Mouse (Mus musculus) macrophage (primary cell): ENCODE data around the gene Fam53b. TPM values are rescaled to one million over a fixed set of nuclear protein-coding genes. Genes with fewer than 3 reads are reported as not detected.

Experiments
- H3K27ac ChIP-seq: fragments of 350-480 bp; formaldehyde crosslinking; 2 replicates; pipeline ENCODE4 v1.9.0; 2021
- H3K36me3 ChIP-seq: fragments of 350-480 bp; formaldehyde crosslinking; 2 replicates; pipeline ENCODE4 v1.9.0; 2021; ENCODE audit errors: inconsistent target
- H3K4me3 ChIP-seq: fragments of 350-480 bp; formaldehyde crosslinking; 2 replicates; pipeline ENCODE4 v1.9.0; 2021; ENCODE audit errors: inconsistent target
- H3K79me2 ChIP-seq: fragments of 350-480 bp; formaldehyde crosslinking; 2 replicates; pipeline ENCODE4 v1.9.0; 2021; ENCODE audit errors: inconsistent target
- WGBS: methylation state at CpG from one replicate; pipeline ENCODE4 v1.1.7; 2026; ENCODE audit warnings: inconsistent platforms; ENCODE audit not compliant: missing documents; 5-methylcytosine and 5-hydroxymethylcytosine counted together
- polyA plus RNA-seq: library from polyadenylated mRNA; stranded (reverse); fragments of 250-400 nt; gene quantifications from 3 replicates; pipeline ENCODE4 v1.2.4, GENCODE M21; 2018; ENCODE audit warnings: inconsistent platforms
- total RNA-seq, 78 experiments: library from RNA; depleted of rRNA; stranded (reverse); fragments of 250-400 nt; gene quantifications; 1 replicate in 9 of 78; 2 replicates in 24 of 78; 3 replicates in 43 of 78; 4 replicates in 2 of 78; pipeline ENCODE4 v1.2.4; 2018; ENCODE audit warnings: inconsistent platforms in 56 of 78

The Fam53b gene
- 100 to 1,000 TPM in 13 of 26 experiments, 10 to 100 TPM in 13; 24.2 to 164 (median 103) TPM for total RNA-seq (2018; cell fraction: chromatin; rRNA removed)
- total RNA-seq (2018; cell fraction: cytosol; rRNA removed) = 10 to 100 TPM; 11.4 to 67.0 (median 51.9) TPM
- total RNA-seq (2018; cell fraction: nucleus; rRNA removed) = 100 to 1,000 TPM in 8 of 26 experiments, 10 to 100 TPM in 18; 21.6 to 149 (median 81.0) TPM
- 28.5 to 45.3 TPM (median 29.8 TPM) in 3 replicates for polyA plus RNA-seq

GRCm38 (mm10) chr7:132813416-132814088 is at the start of gene Fam53b:
Gene Fam53b (minus strand): TSS chr7:132813886.
- peaks cover 44% of the 10 kb centered on the region for H3K79me2 ChIP-seq
- H3K36me3 ChIP-seq = no peaks in the 10 kb centered on the region
- WGBS = 1% methylated on average over 69 of the region's 85 CpGs
- H3K4me3 ChIP-seq = peak within 1 kb of the TSS; percentile 74
- peak within 1 kb of the TSS; percentile 78 for H3K27ac ChIP-seq

- Histone ChIP-seq H3K79me2 (peaks cover 46% of the 10 kb centered on the region), H3K4me3 (peak within 1 kb of the TSS; percentile 74), H3K27ac (peak within 1 kb of the TSS; percentile 83), H3K36me3 (no peaks in the 10 kb centered on the region)
- under 1% methylated on average over 53 of the region's 53 CpGs for WGBS
Observed at GRCm38 (mm10) chr7:132859042-132859958, 45.6 kb upstream of the Fam53b start, which contains the start of gene Abraxas2. Gene Abraxas2 (plus strand): TSS chr7:132859225.

- Histone ChIP-seq H3K36me3 (no peaks in the 10 kb centered on the region), H3K4me3 (no peak overlapping the region), H3K79me2 (peaks cover 34% of the 10 kb centered on the region), H3K27ac (peak overlapping the region; percentile 83; the same call in 1 of the 2 replicates)
- WGBS = 55% methylated on average over 5 of the region's 5 CpGs
Observed at GRCm38 (mm10) chr7:132858043-132858608, 44.4 kb upstream of the Fam53b start.

- Histone ChIP-seq H3K36me3 (no peaks in the 10 kb centered on the region), H3K4me3 (no peak overlapping the region), H3K27ac (no peak overlapping the region), H3K79me2 (peaks cover 23% of the 10 kb centered on the region)
- WGBS = no CpG with 5 or more reads among the region's 1 CpGs
Observed at GRCm38 (mm10) chr7:132856083-132856482, 42.4 kb upstream of the Fam53b start.

- 76% methylated on average over 4 of the region's 4 CpGs for WGBS
- Histone ChIP-seq H3K27ac (no peak overlapping the region), H3K36me3 (peaks cover 6% of the 10 kb centered on the region; the same call in 1 of the 2 replicates)
Observed at GRCm38 (mm10) chr7:132853946-132854345, 40.3 kb upstream of the Fam53b start.

GRCm38 (mm10) chr7:132853361-132853760 is 39.7 kb upstream of the Fam53b start:
- H3K4me3 ChIP-seq = no peak overlapping the region
- peaks cover 8% of the 10 kb centered on the region; the same call in 1 of the 2 replicates for H3K36me3 ChIP-seq
- H3K27ac ChIP-seq = no peak overlapping the region
- WGBS = 94% methylated on average over 6 of the region's 6 CpGs
- H3K79me2 ChIP-seq = peaks cover 13% of the 10 kb centered on the region; the same call in 1 of the 2 replicates

More at GRCm38 (mm10) chr7:132853946-132854345, 40.3 kb upstream of the Fam53b start:
- Histone ChIP-seq H3K79me2 (peaks cover 13% of the 10 kb centered on the region; the same call in 1 of the 2 replicates), H3K4me3 (no peak overlapping the region)

- 3% methylated on average over 37 of the region's 37 CpGs for WGBS
- peak within 1 kb of the TSS; percentile 63 for H3K27ac ChIP-seq
- peaks cover 8% of the 10 kb centered on the region; the same call in 1 of the 2 replicates for H3K36me3 ChIP-seq
- peak within 1 kb of the TSS; percentile 67 for H3K4me3 ChIP-seq
- H3K79me2 ChIP-seq = peaks cover 13% of the 10 kb centered on the region; the same call in 1 of the 2 replicates
Observed at GRCm38 (mm10) chr7:132852173-132852844, 38.6 kb upstream of the Fam53b start, which contains the start of gene Eef1akmt2. Gene Eef1akmt2 (minus strand): TSS chr7:132852673.

GRCm38 (mm10) chr7:132843152-132843551 is 29.5 kb upstream of the Fam53b start:
- 64% methylated on average over 3 of the region's 3 CpGs for WGBS
- Histone ChIP-seq H3K36me3 (no peaks in the 10 kb centered on the region), H3K79me2 (no peaks in the 10 kb centered on the region), H3K27ac (no peak overlapping the region), H3K4me3 (no peak overlapping the region)

GRCm38 (mm10) chr7:132842455-132842854 is 28.8 kb upstream of the Fam53b start:
- H3K4me3 ChIP-seq = no peak overlapping the region
- no peaks in the 10 kb centered on the region for H3K36me3 ChIP-seq
- WGBS = 100% methylated on average over 1 of the region's 1 CpGs
- no peak overlapping the region for H3K27ac ChIP-seq
- H3K79me2 ChIP-seq = no peaks in the 10 kb centered on the region

- H3K79me2 ChIP-seq = no peaks in the 10 kb centered on the region
- 97% methylated on average over 5 of the region's 5 CpGs for WGBS
- H3K27ac ChIP-seq = no peak overlapping the region
- no peaks in the 10 kb centered on the region for H3K36me3 ChIP-seq
- no peak overlapping the region for H3K4me3 ChIP-seq
Observed at GRCm38 (mm10) chr7:132841287-132841686, 27.6 kb upstream of the Fam53b start.

- peaks cover 4% of the 10 kb centered on the region; the same call in 1 of the 2 replicates for H3K36me3 ChIP-seq
Observed at GRCm38 (mm10) chr7:132830955-132831354, 17.3 kb upstream of the Fam53b start.

GRCm38 (mm10) chr7:132824346-132825022 is 10.8 kb upstream of the Fam53b start:
- no peak overlapping the region for H3K4me3 ChIP-seq
- H3K79me2 ChIP-seq = no peaks in the 10 kb centered on the region
- 0 out of 2 replicates have a peak overlapping the region, but pooled peaks have one; percentile 1 for H3K27ac ChIP-seq
- no peaks in the 10 kb centered on the region for H3K36me3 ChIP-seq
- 13% methylated on average over 1 of the region's 1 CpGs for WGBS

More at GRCm38 (mm10) chr7:132830955-132831354, 17.3 kb upstream of the Fam53b start:
- Histone ChIP-seq H3K4me3 (no peak overlapping the region), H3K27ac (no peak overlapping the region), H3K79me2 (no peaks in the 10 kb centered on the region)
- WGBS = 92% methylated on average over 4 of the region's 4 CpGs

GRCm38 (mm10) chr7:132823832-132824231 is 10.1 kb upstream of the Fam53b start:
- no peaks in the 10 kb centered on the region for H3K79me2 ChIP-seq
- no peaks in the 10 kb centered on the region for H3K36me3 ChIP-seq
- H3K4me3 ChIP-seq = no peak overlapping the region
- 0 out of 2 replicates have a peak overlapping the region, but pooled peaks have one; percentile 1 for H3K27ac ChIP-seq
